Mouse (Mus musculus) gonadal fat pad, adult 2 months (tissue): ENCODE results near the gene Agr2. TPM values are rescaled to one million over a fixed set of nuclear protein-coding genes. Genes with fewer than 3 reads are reported as not detected.

Experiments used
- DNase-seq: peaks from one replicate; pipeline ENCODE4 v3.0.0-alpha.2; 2012; ENCODE audit warnings: low read depth
- polyA plus RNA-seq: library from polyadenylated mRNA; depleted of rRNA; stranded (reverse); fragments of >200 nt; gene quantifications from 2 replicates; pipeline ENCODE4 v1.2.3, GENCODE M21; 2012

Agr2 gene
- polyA plus RNA-seq, 1 experiment, result 62.3 TPM

GRCm38 (mm10) chr12:36026126-36026525, 33.4 kb downstream of the Agr2 start:
- DNase-seq, result no peak

DNA sequence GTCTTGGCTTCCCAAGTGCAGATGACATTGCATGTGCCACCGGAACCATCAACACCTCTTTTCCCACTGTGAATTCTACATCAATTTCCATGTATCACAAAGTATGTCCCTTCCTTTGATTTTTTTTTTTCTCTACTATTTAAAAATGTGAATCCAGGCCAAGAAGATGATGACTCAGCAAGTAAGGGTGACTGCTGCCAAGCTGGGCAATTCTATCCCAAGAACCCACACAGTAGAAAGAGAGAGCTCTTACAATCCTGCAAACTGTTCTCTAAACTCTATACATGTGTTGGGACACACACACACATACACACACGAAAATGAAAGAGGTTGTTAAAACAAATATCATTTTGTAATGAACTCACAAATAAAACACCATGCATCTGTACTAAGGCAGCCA, 34.5 kb downstream of the Agr2 start:
- no peak for DNase-seq

GRCm38 (mm10) chr12:36028968-36029645, 36.4 kb downstream of the Agr2 start:
- DNase-seq, result no peak

DNA sequence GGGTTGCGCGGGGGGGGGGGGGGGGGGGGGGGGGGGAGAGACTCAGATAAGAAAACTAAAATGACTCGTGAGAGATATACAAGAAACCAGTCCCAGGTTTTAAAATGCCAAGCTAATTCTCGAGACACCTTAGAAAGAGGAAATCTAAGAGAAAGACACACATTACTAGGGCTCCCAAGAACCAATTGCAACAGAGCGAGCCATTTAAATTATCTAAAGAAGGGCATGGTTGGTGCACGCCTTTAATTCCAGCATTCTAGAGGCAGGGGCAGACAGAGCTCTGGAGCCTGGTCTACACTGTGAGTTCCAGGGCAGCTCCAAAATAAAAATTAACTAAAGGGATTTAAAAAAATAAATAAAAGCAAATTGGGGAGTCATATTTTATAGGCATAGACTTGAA, 37.0 kb downstream of the Agr2 start:
- no peak for DNase-seq

DNA sequence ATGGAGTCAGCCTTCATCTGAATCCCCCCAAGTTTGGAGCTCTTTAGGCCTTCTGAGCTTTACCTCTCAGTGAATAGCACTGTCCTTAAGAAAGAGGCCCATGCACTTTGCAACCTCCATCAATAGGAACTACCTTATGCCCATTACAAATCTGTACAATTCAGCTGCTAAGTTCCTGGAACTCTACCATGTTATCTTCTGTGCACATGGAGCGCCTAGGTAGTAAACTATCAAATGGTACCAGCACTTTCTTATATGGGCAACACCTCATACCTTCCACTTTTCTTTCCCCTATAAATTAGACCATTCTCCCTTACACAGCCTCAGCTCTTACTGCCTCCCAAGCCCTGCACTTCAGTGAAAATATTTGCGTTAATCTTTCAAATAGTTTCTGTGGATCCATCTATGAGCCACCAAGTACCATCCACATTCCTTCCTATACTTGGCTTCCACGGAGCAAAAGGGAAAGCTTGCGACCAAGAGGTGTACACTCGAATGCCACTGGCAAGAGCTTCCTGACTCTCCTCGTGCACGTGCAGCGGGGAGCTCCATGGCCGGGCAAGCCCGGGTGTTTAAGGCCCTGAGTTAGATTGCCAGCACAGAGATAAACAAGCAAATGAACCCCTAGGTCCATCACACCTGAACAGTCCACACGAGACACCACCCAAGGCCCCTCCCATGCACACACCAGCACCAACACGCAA, 38.1 kb downstream of the Agr2 start:
- DNase-seq, result no peak

DNA sequence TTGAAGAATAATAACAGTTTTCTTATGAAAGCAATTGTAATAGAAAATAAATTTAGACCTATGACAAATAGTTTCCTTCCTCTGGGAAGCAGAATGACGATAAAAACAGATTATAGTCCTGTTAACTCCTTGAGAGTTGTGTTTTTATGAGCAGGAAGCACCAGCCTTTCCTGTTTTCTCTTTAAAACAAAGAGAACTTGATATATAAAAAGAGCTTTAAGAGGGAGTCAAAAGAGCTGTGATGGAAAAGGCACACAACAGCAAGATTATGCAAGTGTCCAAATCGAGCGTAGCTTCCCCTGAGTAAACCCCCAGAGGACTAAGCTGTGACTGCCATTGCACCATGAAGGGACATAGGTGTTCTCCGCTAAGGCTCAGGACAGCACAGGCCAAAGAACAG, 39.7 kb downstream of the Agr2 start:
- no peak for DNase-seq

DNA sequence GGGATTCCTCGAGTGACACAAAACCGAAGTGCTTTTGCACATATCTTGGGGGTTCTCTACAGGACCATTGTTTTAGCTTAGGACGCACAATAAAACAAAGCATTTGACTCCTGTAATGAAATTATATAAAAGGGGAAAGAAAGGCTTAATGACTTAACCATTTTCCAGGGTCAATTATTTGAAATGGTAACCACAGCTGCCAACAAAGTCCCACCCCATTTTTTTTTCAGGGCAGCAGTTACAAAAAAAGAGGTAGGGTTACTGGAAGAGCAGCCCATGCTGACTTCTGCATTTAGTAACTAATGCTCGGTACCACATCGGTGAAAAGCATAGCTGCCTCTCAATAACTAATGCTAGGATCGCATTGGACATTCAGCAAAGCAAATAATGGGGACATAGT, 42.8 kb downstream of the Agr2 start:
- no peak for DNase-seq

DNA sequence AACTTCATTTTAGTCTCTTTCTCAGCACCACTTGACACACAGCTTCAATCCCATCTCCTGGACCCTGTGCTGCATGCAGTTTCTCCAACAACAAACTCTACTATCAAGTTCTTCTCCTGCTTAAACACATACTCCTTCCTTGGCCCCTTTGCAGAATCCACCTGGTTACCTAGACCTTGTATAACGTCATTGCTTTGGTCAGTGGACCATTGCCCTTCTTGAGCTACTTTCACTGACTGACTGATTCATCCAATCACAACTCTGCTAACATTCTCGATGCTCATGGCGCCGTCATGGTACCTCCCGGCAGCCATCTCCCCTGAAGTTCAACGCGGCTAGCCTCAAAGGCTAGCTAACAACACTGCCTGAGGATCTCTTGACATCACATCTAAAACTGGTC, 43.4 kb downstream of the Agr2 start:
- DNase-seq, result no peak

DNA sequence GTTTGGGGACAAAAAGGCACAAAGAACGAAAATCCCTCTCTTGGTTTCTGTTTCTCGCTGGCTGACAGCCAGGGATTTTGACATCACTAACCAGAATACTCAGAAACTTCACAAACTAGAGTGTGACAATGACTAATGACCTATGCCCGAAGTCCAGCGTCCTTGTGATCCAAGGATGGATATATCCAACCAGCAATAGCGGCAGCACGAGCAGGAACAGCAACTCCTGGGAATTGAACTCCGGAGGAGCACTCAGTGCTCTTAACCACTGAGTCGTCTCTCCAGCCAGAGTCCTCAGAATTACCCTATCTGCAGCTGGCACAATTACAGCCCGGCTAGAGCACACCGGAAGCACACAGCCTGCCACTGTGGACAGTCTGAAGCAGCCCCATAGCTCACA, 44.1 kb downstream of the Agr2 start:
- no peak for DNase-seq

GRCm38 (mm10) chr12:36039541-36040084, 46.9 kb downstream of the Agr2 start:
- no peak for DNase-seq

DNA sequence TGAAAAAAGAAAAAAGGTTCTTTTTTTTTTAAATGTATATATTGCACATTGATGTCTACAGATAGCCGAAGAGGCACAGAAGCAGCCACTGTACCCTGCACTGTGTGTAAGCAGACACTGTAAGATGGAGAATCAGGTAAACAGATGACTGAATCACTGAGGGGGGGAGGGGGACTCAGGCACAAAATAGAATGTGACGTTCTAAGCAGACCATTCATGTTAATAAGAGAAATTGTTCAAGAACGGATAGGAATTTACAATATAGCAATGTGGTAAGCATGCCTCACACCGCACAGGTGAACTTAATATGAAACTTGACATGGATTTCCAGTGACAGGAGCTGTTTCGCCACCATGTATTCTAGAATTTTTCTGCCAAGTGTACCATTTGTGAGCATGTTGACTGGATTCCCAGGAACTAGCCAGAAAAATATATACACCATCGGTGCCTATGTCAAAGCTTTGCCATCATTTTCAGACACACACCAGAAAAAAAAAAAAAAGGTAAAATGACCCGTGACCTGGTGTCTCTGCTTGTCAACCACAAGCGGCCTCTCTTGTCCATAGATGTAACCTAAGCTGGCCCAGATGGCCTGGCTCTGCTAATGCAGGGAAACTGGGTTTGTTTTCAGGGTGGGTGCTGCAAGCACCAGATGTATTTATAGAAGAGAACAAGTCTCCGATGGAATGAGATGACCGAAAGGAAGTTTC, 48.0 kb downstream of the Agr2 start:
- no peak for DNase-seq

DNA sequence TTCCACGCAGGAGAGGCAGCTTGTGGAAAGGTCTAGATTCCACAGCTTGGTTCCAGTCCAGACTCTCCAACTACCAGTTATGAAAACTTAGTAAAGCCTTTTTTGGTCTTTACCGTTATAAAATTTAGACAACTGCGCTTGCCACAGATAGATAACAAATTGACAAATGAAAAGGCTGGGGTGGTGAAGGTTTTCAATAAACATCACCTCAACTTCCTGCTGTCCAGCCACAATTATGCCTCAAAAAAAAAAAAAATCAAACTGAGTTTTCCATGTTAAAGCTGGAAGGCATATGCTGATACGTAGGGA, 48.5 kb downstream of the Agr2 start:
- no peak for DNase-seq

DNA sequence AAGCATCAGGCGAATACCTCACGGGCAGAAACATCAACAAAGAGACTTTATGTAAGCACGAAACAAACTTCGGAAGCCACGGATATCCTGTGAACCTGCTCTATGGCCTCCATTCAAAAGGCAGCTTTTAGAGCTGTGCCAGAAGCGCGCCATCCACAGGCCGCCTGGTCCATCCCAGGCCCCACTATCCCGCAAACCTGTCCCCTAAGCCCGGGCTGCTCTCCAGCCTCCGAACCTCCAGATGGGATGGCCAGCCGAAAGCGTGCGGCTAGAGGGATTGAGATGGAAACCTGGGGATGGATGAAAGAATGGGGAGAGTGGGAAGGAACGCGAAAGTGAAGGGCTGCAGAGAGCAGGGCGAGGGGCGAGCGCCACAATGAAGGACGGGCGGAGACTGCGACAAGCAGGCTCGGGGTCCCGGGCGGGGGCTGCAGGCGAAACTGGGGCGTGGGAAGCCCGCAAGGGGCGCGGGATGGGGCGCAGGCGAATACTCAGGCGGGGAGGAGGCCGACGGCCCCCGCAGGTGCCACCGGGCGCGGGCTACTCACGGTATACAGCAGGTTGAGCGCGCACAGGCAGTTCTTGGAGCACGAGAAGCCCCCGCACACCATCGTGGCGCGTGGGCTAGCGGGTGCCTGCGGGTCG, 49.1 kb downstream of the Agr2 start:
- DNase-seq, result no peak

DNA sequence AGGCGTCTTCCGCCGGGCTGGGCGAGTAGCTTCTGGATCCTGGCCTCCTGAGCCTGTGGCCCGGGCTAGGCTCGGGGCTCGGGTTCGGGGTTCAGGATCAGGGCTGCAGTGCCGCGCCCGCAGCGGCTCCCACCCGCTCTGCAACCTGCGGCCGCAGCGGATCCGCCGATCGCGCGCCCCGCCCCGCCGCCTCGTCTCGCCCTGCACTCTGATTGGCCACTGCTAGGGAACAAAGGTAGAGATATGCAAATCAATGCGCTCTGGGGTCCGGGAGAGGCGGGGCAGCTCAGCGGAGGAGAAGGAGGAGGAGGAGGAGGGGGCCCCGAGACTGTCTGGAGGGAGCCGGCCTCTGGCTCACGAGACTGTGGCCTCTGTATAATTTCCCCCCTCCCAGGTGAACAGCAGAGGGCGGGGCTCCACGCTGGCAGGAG, 49.7 kb downstream of the Agr2 start, which contains the start of gene Tspan13:
TSS of gene Tspan13 (minus strand) at position 153 of the 431 bp plus-strand sequence.
- DNase-seq, result no peak

DNA sequence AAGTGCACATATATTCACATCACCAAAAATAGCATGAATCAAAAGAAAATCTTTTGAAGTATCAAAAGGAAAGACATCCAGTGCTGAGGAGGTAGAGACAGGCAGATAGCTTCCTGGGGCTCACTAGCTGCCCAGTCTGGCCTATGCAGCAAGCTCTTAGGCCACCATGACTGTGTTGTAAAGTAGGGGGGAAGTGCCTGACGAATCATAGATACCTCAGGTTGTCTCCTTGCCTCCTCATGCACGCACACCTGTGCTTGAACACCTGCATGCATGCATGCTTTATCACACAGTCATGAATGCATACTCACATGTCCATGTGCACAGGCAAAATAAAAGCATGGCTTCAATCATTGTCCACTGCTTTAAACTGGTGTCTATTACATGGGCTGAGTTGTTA, 52.0 kb downstream of the Agr2 start:
- no peak for DNase-seq

DNA sequence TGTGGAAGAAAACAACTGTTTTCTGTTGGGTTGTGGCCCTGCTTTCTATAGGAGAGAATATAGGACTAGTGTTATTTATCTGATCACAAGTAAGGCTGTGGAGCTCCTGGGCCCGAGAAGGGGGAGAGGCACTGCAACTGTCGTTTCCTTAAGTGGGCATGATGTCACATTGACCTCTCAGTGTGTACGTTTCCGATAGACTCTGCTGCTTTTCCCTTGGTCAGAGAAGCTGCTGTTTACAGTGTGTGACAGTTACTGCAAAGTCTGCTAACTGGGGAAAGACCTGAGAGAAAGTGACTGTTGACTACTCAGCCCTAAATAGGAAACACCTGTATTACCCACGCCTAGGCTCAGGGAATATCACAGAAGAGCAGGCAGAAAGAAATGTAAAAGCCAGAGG, 53.5 kb downstream of the Agr2 start:
- DNase-seq, result no peak

DNA sequence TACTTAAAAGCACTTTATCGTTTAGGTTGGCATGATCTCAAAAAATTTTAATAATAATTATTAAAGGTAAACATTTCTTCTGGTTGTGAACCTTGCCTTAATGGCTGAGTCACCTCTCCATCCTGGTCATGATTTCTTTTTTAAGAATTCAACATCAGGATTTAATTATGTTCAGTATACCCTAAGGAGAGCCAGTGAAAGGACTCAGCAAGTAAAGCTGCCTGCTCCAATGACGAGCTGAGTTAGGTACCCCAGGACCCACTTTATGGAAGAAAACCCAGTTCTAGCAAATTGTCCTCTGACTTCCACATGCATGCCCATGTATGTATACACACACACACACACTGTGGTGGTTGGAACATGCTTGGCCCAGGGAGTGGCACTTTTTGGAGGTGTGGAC, 54.9 kb downstream of the Agr2 start:
- DNase-seq, result no peak

DNA sequence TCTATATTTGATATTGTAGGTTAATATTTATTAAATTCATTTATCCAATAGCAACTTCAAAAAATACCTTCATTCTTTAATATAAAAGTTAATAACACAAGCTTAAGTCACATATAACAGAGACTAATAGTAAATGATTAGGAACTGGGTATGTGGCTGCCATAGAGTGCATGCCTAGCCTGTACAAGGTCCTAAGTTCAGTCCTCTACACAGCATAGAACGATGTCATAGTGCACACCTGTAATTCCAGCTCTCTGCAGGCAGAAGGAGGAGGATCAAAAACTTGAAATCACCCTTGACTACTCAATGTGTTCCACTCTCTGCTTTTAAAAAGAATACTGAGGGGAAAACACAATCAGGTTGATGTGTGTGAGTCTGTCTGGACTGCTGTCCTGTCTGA, 57.6 kb downstream of the Agr2 start:
- DNase-seq, result no peak
